Mouse (Mus musculus) natural killer cell, adult 2 months (primary cell): Measurements from ENCODE around the gene Nsun6.
A peak's percentile ranks its signal among the peaks of the same experiment; 100 is the strongest.

Source experiments
- DNase-seq, 2 experiments: peaks; one replicate each; pipeline ENCODE4 v3.0.0; 2022; ENCODE audit warnings: low spot score in 2 of 2

The Nsun6 gene

GRCm38 (mm10) chr2:15054945-15055637, at the start of gene Nsun6:
Gene Nsun6 (minus strand): TSS chr2:15055069.
- peak; percentile 95 to 96 for DNase-seq

- DNase-seq: no peak
Measured at GRCm38 (mm10) chr2:15104386-15104785, 49.5 kb upstream of the Nsun6 start.

- DNase-seq: no peak
Measured at GRCm38 (mm10) chr2:15096514-15097090, 41.7 kb upstream of the Nsun6 start.

- DNase-seq: no peak
Measured at GRCm38 (mm10) chr2:15087308-15087707, 32.4 kb upstream of the Nsun6 start.

GRCm38 (mm10) chr2:15083702-15084101, 28.8 kb upstream of the Nsun6 start:
- DNase-seq: no peak

- DNase-seq: no peak
Measured at GRCm38 (mm10) chr2:15067091-15067490, 12.2 kb upstream of the Nsun6 start.

GRCm38 (mm10) chr2:15065447-15065846, 10.6 kb upstream of the Nsun6 start:
- no peak for DNase-seq

GRCm38 (mm10) chr2:15064380-15065269, 9.8 kb upstream of the Nsun6 start:
- DNase-seq: no peak

- DNase-seq: no peak
Measured at GRCm38 (mm10) chr2:15063815-15064214, 8.9 kb upstream of the Nsun6 start.

- no peak for DNase-seq
Measured at GRCm38 (mm10) chr2:15060856-15061255, 6.0 kb upstream of the Nsun6 start.

GRCm38 (mm10) chr2:15058227-15058626, 3.4 kb upstream of the Nsun6 start:
- DNase-seq: no peak

- DNase-seq: peak; percentile 27 to 34
Measured at GRCm38 (mm10) chr2:15055741-15056151, 877 bp upstream of the Nsun6 start.

GRCm38 (mm10) chr2:15054496-15054895, 373 bp downstream of the Nsun6 start:
- DNase-seq: no peak

GRCm38 (mm10) chr2:15049117-15049873, 5.6 kb downstream of the Nsun6 start, which contains the start of gene Arl5b:
Gene Arl5b (plus strand): TSS chr2:15049395.
- DNase-seq: peak; percentile 83 to 87

- peak in 1 of 2 experiments; percentile 17 for DNase-seq
Measured at GRCm38 (mm10) chr2:15040326-15040725, 14.5 kb downstream of the Nsun6 start.

GRCm38 (mm10) chr2:15038705-15039104, 16.2 kb downstream of the Nsun6 start:
- DNase-seq: no peak

GRCm38 (mm10) chr2:15027816-15028215, 27.1 kb downstream of the Nsun6 start:
- no peak for DNase-seq

GRCm38 (mm10) chr2:15026817-15027216, 28.1 kb downstream of the Nsun6 start:
- DNase-seq: no peak

GRCm38 (mm10) chr2:15008072-15008471, 46.8 kb downstream of the Nsun6 start:
- DNase-seq: no peak

GRCm38 (mm10) chr2:15007531-15007930, 47.3 kb downstream of the Nsun6 start:
- no peak for DNase-seq

GRCm38 (mm10) chr2:14997836-14998235, 57.0 kb downstream of the Nsun6 start:
- no peak for DNase-seq

GRCm38 (mm10) chr2:14996036-14996435, 58.8 kb downstream of the Nsun6 start:
- DNase-seq: no peak
